Mouse (Mus musculus) heart, adult 2 months (tissue): ENCODE measurements at regions not wholly inside any gene's neighbourhood (a gene's known extent, or its start where the extent isn't known, plus 50 kb on each side); places are given as distances from the start of the nearest gene placed in this dataset.

Source experiments
- DNase-seq, 2 experiments: peaks; one replicate each; pipeline ENCODE4 v3.0.0; 2021
- H3K27ac ChIP-seq: fragments of 200-600 bp; 2 replicates; pipeline ENCODE4 v1.8.1; 2022
- H3K27me3 ChIP-seq: fragments of 200-500 bp; 2 replicates; pipeline ENCODE4 v1.6.1; 2012; ENCODE audit warnings: mild to moderate bottlenecking, low read length, inconsistent platforms, mixed read lengths; ENCODE audit not compliant: control insufficient read depth, insufficient read depth
- H3K36me3 ChIP-seq: fragments of 200-500 bp; 2 replicates; pipeline ENCODE4 v1.6.1; 2012; ENCODE audit warnings: low read length, inconsistent platforms; ENCODE audit not compliant: control insufficient read depth, insufficient read depth
- H3K4me1 ChIP-seq: fragments of 200-500 bp; 2 replicates; pipeline ENCODE4 v1.6.1; 2011; ENCODE audit warnings: low read length; ENCODE audit not compliant: control insufficient read depth, insufficient read depth
- H3K4me3 ChIP-seq: fragments of 200-600 bp; 2 replicates; pipeline ENCODE4 v1.8.1; 2022
- H3K79me2 ChIP-seq: fragments of 200-500 bp; replicated peaks from 2 replicates; pipeline ENCODE4 v1.6.1; 2012; ENCODE audit warnings: mild to moderate bottlenecking, inconsistent platforms, low read length, moderate library complexity, mixed read lengths; ENCODE audit not compliant: control insufficient read depth, insufficient read depth
- H3K9ac ChIP-seq: fragments of 200-500 bp; 2 replicates; pipeline ENCODE4 v1.6.1; 2012; ENCODE audit warnings: low read depth, mild to moderate bottlenecking, control low read depth, inconsistent platforms, low read length, mixed read lengths
- CTCF ChIP-seq: fragments of 200-600 bp; IDR thresholded peaks from 2 replicates; pipeline ENCODE4 v1.8.1; 2022; ENCODE audit warnings: antibody characterized with exemption, mild to moderate bottlenecking, moderate library complexity
- EP300 ChIP-seq: fragments of 200-500 bp; IDR thresholded peaks from 2 replicates; pipeline ENCODE4 v1.6.1; 2011; ENCODE audit warnings: low read depth, low read length, control low read depth; ENCODE audit not compliant: insufficient read depth
- WGBS: fragments of 180-500 bp; shearing (Covaris S2); methylation state at CpG from one replicate; pipeline ENCODE4 v1.1.7; 2018; 5-methylcytosine and 5-hydroxymethylcytosine counted together
- intact Hi-C: fragments of 180-260 bp; cut with DNase I; formaldehyde crosslinking; loops from one replicate; pipeline ENCODE4 v1.15.1; 2025

- no peak overlapping the region for H3K4me3 ChIP-seq
- intact Hi-C loops = no loop called here
- H3K27me3 ChIP-seq = no peaks in the 10 kb centered on the region
- TF ChIP-seq EP300 = no peak
- TF ChIP-seq CTCF = no peak
- no peaks in the 10 kb centered on the region for H3K36me3 ChIP-seq
- H3K9ac ChIP-seq = no peak overlapping the region
- DNase-seq = no peak
- no peaks in the 10 kb centered on the region for H3K79me2 ChIP-seq
- WGBS = 81% methylated on average over 10 of the region's 10 CpGs
- H3K4me1 ChIP-seq = peaks cover 4% of the 10 kb centered on the region
- H3K27ac ChIP-seq = no peak overlapping the region
These were observed 50.1 kb upstream of the Smndc1 start for GRCm38 (mm10) chr19:53440327-53441055.
